Mouse (Mus musculus) fibroblast of lung, adult 2 months (primary cell): ENCODE data around the gene Nsdhl.

Experiments
- DNase-seq: peaks from one replicate; pipeline ENCODE4 v3.0.0-alpha.2; 2011; ENCODE audit warnings: low read depth

The Nsdhl gene

DNA sequence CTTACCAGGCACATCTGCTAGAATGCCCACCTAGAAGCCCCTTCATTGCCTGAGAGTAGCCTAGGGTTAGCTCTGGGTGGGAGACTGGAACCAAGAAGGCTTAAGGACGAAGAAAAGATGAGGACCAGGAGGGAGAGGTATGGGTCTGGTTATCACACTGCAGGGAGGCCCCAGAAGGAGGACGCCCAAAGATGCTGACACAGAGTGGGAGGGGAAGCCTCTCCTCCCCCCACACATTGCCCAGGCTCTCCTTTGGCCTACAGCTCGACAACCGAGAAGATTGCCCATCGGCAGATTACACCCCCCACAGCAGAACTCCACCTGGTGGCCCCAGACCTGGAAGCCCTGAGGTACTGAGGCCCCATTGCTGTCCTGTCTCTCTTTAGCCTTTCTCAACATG lies 84.8 kb downstream of the Nsdhl start:
- no peak for DNase-seq

DNA sequence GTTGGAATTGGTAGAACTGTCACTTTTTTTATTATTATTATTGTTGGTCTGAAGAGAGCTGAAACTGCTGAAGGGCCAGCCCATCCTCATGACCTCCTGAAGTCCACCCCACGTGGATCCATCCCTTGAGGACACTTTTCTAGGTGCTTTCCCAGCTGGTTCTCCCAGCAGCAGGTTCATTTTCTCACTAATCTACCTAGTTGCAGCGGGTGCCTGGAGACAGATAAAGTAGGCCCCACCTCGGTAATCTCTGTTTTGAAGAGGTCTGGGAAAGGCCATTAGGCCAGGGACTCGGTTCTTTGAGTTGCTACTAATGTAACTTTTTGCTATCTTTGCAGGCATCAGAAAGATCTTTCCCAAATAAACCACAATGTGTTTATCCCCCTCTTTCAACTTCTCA lies 87.3 kb downstream of the Nsdhl start:
- no peak for DNase-seq

DNA sequence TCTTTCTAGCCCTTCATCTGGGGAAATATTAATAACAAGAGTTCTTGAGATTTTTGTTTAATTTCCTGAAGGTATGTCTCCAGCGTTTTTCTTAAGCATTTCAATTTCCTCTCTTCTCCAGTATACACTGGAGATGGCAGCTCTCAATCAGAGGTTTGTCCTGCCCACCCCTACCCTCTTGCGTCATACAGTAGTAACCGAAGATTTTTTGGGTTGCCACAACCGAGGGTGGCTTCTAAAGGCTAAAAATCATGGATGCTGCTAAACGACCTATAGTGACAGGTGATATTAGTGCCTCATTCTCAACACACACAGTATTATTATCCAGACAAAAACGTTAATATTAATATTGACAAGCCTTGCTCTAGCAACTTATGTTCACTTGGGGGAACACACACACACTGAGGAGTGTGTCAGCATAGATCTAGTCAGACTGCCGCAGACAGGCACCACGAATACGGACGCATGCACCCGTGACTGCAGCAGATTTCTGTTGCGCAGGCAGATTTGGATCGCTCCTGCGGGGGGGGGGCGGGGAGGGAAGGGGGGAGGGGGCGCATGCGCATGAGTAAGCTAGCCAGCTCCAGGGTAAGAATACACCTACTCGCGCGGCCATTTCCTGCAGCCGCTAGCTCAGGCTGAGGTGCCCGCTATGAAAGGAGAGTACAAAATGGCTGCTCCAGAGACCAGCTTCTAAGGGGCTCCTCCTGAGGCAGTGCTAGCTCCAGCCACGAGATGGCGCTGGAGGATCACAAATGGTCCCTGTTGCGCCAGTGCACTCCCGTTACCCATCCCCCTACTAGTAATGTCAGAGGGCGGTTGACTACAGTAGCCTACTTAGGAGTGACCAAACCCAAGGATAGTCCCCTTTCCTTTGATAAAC lies 89.5 kb downstream of the Nsdhl start:
- peak; percentile 78 for DNase-seq
